In the genomic region with DNA sequence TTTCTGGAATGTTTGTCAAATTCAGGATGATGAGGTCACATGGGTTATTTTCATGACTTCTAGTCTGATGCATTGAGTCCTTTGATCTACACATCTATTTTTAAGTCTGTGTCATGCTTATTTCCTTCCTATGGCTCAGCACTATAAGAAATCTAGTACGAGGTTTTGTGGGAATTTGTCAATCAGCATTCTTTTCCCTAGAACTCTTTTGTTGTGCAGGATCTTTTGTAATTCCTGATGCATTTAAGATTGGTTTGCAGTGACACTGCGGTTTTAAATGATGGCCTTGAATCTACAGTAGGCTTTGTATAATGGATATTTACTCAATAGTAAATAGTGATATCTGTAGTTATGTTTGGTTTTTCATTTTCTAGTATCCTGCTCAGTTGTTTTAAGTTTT, we compare ENCODE assay signal across 11 mouse cellular contexts.
"Had no signal": no experiment of that assay in that cellular context is flagged by ENCODE, and none has a peak within 500 bp of the region (broad histone marks: within the 10 kb centered on the region; RNA-seq: fewer than 3 reads in every experiment).

No protein-coding gene starts in this region.

- DNase-seq: gastrocnemius, adult 2 months; gastrocnemius, postnatal 10 days; gastrocnemius, postnatal 25 days; heart, adult 18-20 months; heart, postnatal 10 days; heart, postnatal 4 days; kidney, adult 18-20 months; kidney, adult 8-10 months; kidney, postnatal 10 days; kidney, postnatal 25 days; kidney, postnatal 4 days had no signal
